Mouse (Mus musculus): ENCODE measurements at regions not wholly inside any gene's neighbourhood (a gene's known extent, or its start where the extent isn't known, plus 50 kb on each side); places are given as distances from the start of the nearest gene placed in this dataset.
A peak's percentile ranks its signal among the peaks of the same experiment; 100 is the strongest.

GRCm38 (mm10) chr5:149338016-149338696 lies 73.4 kb upstream of the Medag start:
- DNase-seq (ENCODE audit: inconsistent age in 2 of 2, low spot score in 1 of 2) = no peak

GRCm38 (mm10) chr5:149338697-149339078 lies 72.9 kb upstream of the Medag start:
- no peak for DNase-seq (ENCODE audit: inconsistent age in 2 of 2, low spot score in 1 of 2)

GRCm38 (mm10) chr5:149340361-149340760 lies 71.2 kb upstream of the Medag start:
- DNase-seq (ENCODE audit: inconsistent age in 2 of 2, low spot score in 1 of 2) = peak; percentile 67 to 79

- no peak for DNase-seq (ENCODE audit: inconsistent age in 2 of 2, low spot score in 1 of 2)
These were observed 70.1 kb upstream of the Medag start for GRCm38 (mm10) chr5:149341461-149341860.

GRCm38 (mm10) chr5:149343610-149344527 lies 67.7 kb upstream of the Medag start:
- no peak for DNase-seq (ENCODE audit: inconsistent age in 2 of 2, low spot score in 1 of 2)

GRCm38 (mm10) chr5:149344528-149344855 lies 67.1 kb upstream of the Medag start:
- DNase-seq (ENCODE audit: inconsistent age in 2 of 2, low spot score in 1 of 2) = peak; percentile 23 to 76

GRCm38 (mm10) chr5:149345161-149345560 lies 66.4 kb upstream of the Medag start:
- no peak for DNase-seq (ENCODE audit: inconsistent age in 2 of 2, low spot score in 1 of 2)

- no peak for DNase-seq (ENCODE audit: inconsistent age in 2 of 2, low spot score in 1 of 2)
These were observed 61.9 kb upstream of the Medag start for GRCm38 (mm10) chr5:149349685-149350084.

- DNase-seq (ENCODE audit: inconsistent age in 2 of 2, low spot score in 1 of 2) = peak; percentile 69 to 77
These were observed 58.4 kb upstream of the Medag start for GRCm38 (mm10) chr5:149353039-149353655.

- DNase-seq (ENCODE audit: inconsistent age in 2 of 2, low spot score in 1 of 2) = no peak
These were observed 57.0 kb upstream of the Medag start for GRCm38 (mm10) chr5:149354448-149355115.

GRCm38 (mm10) chr5:149355131-149355530 lies 56.4 kb upstream of the Medag start:
- no peak for DNase-seq (ENCODE audit: inconsistent age in 2 of 2, low spot score in 1 of 2)

- DNase-seq (ENCODE audit: inconsistent age in 2 of 2, low spot score in 1 of 2) = no peak
These were observed 54.6 kb upstream of the Medag start for GRCm38 (mm10) chr5:149356970-149357369.
